Mouse (Mus musculus) midbrain, embryonic 11.5 days (tissue): Measurements from ENCODE around the gene Dok3. TPM values are rescaled to one million over a fixed set of nuclear protein-coding genes. Genes with fewer than 3 reads are reported as not detected.

ENCODE experiments used
- ATAC-seq: fragments of 200-750 bp; cut with Nextera tagmentation; 2 replicates; pipeline ENCODE4 v1.8.0; 2017; ENCODE audit warnings: moderate TSS enrichment, moderate library complexity; ENCODE audit not compliant: low FRiP score
- DNase-seq: peaks from one replicate; pipeline ENCODE4 v3.0.0; 2015; ENCODE audit warnings: low spot score; ENCODE audit errors: missing footprints
- H3K27ac ChIP-seq: fragments of 300-500 bp; sonication (generic); 2 replicates; pipeline ENCODE4 v1.5.1; 2014; ENCODE audit warnings: low read depth, low read length
- H3K27me3 ChIP-seq: fragments of 300-500 bp; sonication (generic); 2 replicates; pipeline ENCODE4 v1.6.1; 2014; ENCODE audit warnings: mild to moderate bottlenecking, low read length, moderate library complexity, mixed read lengths; ENCODE audit not compliant: control insufficient read depth, insufficient read depth
- H3K36me3 ChIP-seq: fragments of 300-500 bp; sonication (generic); 2 replicates; pipeline ENCODE4 v1.6.1; 2014; ENCODE audit warnings: mild to moderate bottlenecking, low read length, moderate library complexity, mixed read lengths; ENCODE audit not compliant: control insufficient read depth, insufficient read depth
- H3K4me1 ChIP-seq: fragments of 300-500 bp; sonication (generic); 2 replicates; pipeline ENCODE4 v1.6.1; 2014; ENCODE audit warnings: low read length; ENCODE audit not compliant: control insufficient read depth, insufficient read depth
- H3K4me2 ChIP-seq: fragments of 300-500 bp; sonication (generic); 2 replicates; pipeline ENCODE4 v1.6.1; 2014; ENCODE audit warnings: mild to moderate bottlenecking, moderate library complexity
- H3K4me3 ChIP-seq: fragments of 300-500 bp; sonication (generic); 2 replicates; pipeline ENCODE4 v1.5.1; 2014; ENCODE audit warnings: low read depth, low read length
- H3K9ac ChIP-seq: fragments of 300-500 bp; sonication (generic); 2 replicates; pipeline ENCODE4 v1.6.1; 2014; ENCODE audit warnings: low read length
- H3K9me3 ChIP-seq: fragments of 300-500 bp; sonication (generic); 2 replicates; pipeline ENCODE4 v1.6.1; 2016; ENCODE audit warnings: low read length; ENCODE audit not compliant: control insufficient read depth
- WGBS: fragments of 180-500 bp; shearing (Covaris S2); extraction: QIAGEN DNeasy Blood & Tissue Kit; methylation state at CpG from one replicate; pipeline ENCODE4 v1.1.7; 2014; 5-methylcytosine and 5-hydroxymethylcytosine counted together
- polyA plus RNA-seq: library from polyadenylated mRNA; unstranded; fragments of >200 nt; fragmentation: Nextera tagmentation; extraction: Ambion mirVana; gene quantifications from 2 replicates; pipeline ENCODE4 v1.2.1, GENCODE M21; 2014

The Dok3 gene
- polyA plus RNA-seq, 1 experiment from 2014 or later, result 1.9 TPM

GRCm38 (mm10) chr13:55513828-55514227 lies 15.3 kb downstream of the Dok3 start:
- H3K27ac ChIP-seq, result no peak overlapping the region
- peak overlapping the region; percentile 86 for H3K4me2 ChIP-seq
- H3K9ac ChIP-seq, result peak overlapping the region; percentile 80; the same call in 1 of the 2 replicates
- H3K4me1 ChIP-seq, result peaks cover 27% of the 10 kb centered on the region
- no peaks in the 10 kb centered on the region for H3K27me3 ChIP-seq
- peak overlapping the region; percentile 78 for H3K4me3 ChIP-seq
- no peaks in the 10 kb centered on the region for H3K9me3 ChIP-seq
- 35% methylated on average over 9 of the region's 9 CpGs for WGBS
- H3K36me3 ChIP-seq, result no peaks in the 10 kb centered on the region
- no peak for ATAC-seq
- no peak for DNase-seq

- ATAC-seq (peak; percentile 83), DNase-seq (peak; percentile 99)
- Histone ChIP-seq H3K4me3 (peak within 1 kb of the TSS; percentile 78), H3K9me3 (no peaks in the 10 kb centered on the region), H3K27ac (peak within 1 kb of the TSS; percentile 38; the same call in 1 of the 2 replicates), H3K4me2 (peak within 1 kb of the TSS; percentile 86), H3K27me3 (no peaks in the 10 kb centered on the region), H3K4me1 (peaks cover 27% of the 10 kb centered on the region), H3K36me3 (0 out of 2 replicates have a peak, but pooled peaks cover 4% of the 10 kb centered on the region), H3K9ac (peak within 1 kb of the TSS; percentile 80)
- WGBS, result under 1% methylated on average over 55 of the region's 55 CpGs
Measured at GRCm38 (mm10) chr13:55513111-55513748, 15.9 kb downstream of the Dok3 start, which contains the start of gene Pdlim7. Pdlim7 (minus strand) TSS chr13:55513676.

GRCm38 (mm10) chr13:55512379-55513031 lies 16.6 kb downstream of the Dok3 start:
- Histone ChIP-seq H3K4me1 (peaks cover 27% of the 10 kb centered on the region), H3K4me3 (peak overlapping the region; percentile 78)

DNA sequence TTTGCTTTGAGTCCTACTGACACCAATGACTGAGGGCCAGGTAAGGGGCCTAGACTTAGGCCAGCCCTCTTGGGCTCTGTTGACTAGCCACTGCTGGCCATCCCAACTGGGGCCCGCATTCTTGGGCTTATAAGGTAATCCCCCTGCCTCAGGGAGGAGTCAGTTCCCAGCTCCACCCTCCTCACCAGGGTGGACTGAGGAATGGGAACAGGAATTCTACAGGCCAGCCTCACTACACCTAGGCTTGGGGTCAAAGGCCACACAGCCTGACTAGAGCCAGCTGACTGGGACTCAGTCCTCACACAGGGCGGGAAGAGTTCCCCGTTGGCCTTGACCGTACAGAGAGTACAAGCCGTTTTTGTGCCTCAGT lies 17.6 kb downstream of the Dok3 start:
- Histone ChIP-seq H3K4me1 (peaks cover 27% of the 10 kb centered on the region), H3K36me3 (peaks cover 9% of the 10 kb centered on the region), H3K4me2 (peak overlapping the region; percentile 86), H3K9me3 (no peaks in the 10 kb centered on the region), H3K27ac (peak overlapping the region; percentile 53; the same call in 1 of the 2 replicates), H3K9ac (peak overlapping the region; percentile 29; the same call in 1 of the 2 replicates), H3K27me3 (no peaks in the 10 kb centered on the region), H3K4me3 (no peak overlapping the region)
- 30% methylated on average over 5 of the region's 5 CpGs for WGBS
- ATAC-seq (no peak), DNase-seq (peak; percentile 87)

More at GRCm38 (mm10) chr13:55512379-55513031, 16.6 kb downstream of the Dok3 start:
- H3K4me2 ChIP-seq, result peak overlapping the region; percentile 86
- peak; percentile 57 for ATAC-seq
- peaks cover 4% of the 10 kb centered on the region; the same call in 1 of the 2 replicates for H3K36me3 ChIP-seq
- WGBS, result 5% methylated on average over 24 of the region's 25 CpGs
- H3K9me3 ChIP-seq, result no peaks in the 10 kb centered on the region
- H3K27ac ChIP-seq, result no peak overlapping the region
- H3K27me3 ChIP-seq, result no peaks in the 10 kb centered on the region
- DNase-seq, result peak; percentile 92
- peak overlapping the region; percentile 80 for H3K9ac ChIP-seq

DNA sequence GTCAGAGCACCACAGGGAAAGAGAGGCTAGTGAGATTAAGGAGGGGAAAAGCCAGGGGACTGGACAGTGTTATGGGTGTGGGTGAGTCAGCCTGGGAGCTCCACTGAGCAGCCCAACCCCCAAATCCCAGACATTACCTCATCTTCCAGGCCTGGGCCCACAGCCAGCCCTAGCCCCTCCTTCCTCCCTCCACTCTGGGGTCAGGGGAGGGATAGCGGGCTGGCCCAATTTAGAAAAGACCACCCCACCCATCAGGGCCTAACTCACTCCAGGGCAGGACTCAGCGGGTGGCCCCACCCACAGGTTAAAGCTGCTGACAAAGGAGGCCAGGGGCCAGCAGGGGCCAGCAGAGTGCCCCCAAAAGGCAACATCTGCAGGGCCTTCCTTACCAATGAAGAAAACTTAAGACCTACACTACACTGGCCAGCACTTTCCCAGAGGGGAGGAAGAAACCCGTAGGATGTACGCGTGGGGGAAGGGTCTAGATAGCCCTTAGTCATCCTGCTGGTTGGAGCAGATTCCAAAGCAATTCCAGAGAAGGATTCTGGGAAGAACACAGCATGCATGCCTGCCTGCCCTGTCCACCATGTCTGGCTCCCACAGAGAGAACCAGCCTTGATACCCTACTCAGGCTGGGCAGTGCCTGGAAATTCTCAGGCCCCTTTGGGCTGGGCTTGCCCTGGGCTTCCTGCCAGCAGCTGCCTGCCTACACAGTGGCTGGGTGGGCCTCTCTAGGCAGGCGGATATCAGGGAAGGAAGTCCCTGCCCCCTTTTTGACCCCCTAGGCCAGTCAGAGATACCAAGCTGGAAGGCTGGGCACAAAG lies 18.2 kb downstream of the Dok3 start:
- no peaks in the 10 kb centered on the region for H3K9me3 ChIP-seq
- peaks cover 27% of the 10 kb centered on the region for H3K4me1 ChIP-seq
- ATAC-seq (peak; percentile 59), DNase-seq (peak; percentile 92)
- 15% methylated on average over 6 of the region's 6 CpGs for WGBS
- peak overlapping the region; percentile 86 for H3K4me2 ChIP-seq
- H3K4me3 ChIP-seq, result no peak overlapping the region
- peaks cover 9% of the 10 kb centered on the region for H3K36me3 ChIP-seq
- no peaks in the 10 kb centered on the region for H3K27me3 ChIP-seq
- H3K27ac ChIP-seq, result peak overlapping the region; percentile 53
- peak overlapping the region; percentile 29 for H3K9ac ChIP-seq

DNA sequence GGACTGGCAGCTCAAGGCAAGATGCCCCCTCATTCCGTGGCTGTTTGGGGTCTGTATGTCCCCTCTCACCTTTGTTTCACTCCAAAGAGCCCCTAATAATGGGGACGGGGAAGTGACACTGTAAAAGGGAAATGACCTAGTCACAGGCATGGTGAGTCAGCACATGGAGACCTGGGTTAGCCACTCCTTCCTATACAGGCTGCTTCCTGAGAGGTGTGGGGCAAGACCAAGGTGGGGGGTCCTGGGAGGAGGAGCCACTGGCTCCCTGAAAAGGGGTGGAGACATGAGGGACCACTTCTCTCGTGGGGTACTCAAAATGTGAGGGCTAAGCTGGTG lies 18.8 kb downstream of the Dok3 start:
- H3K36me3 ChIP-seq, result peaks cover 9% of the 10 kb centered on the region
- no peak overlapping the region for H3K4me3 ChIP-seq
- peak overlapping the region; percentile 53; the same call in 1 of the 2 replicates for H3K27ac ChIP-seq
- WGBS, result 44% methylated on average over 3 of the region's 3 CpGs
- peak overlapping the region; percentile 86 for H3K4me2 ChIP-seq
- H3K9me3 ChIP-seq, result no peaks in the 10 kb centered on the region
- H3K4me1 ChIP-seq, result peaks cover 27% of the 10 kb centered on the region
- no peaks in the 10 kb centered on the region for H3K27me3 ChIP-seq
- DNase-seq (no peak), ATAC-seq (peak; percentile 1; the same call in 1 of the 2 replicates)
- peak overlapping the region; percentile 21; the same call in 1 of the 2 replicates for H3K9ac ChIP-seq

DNA sequence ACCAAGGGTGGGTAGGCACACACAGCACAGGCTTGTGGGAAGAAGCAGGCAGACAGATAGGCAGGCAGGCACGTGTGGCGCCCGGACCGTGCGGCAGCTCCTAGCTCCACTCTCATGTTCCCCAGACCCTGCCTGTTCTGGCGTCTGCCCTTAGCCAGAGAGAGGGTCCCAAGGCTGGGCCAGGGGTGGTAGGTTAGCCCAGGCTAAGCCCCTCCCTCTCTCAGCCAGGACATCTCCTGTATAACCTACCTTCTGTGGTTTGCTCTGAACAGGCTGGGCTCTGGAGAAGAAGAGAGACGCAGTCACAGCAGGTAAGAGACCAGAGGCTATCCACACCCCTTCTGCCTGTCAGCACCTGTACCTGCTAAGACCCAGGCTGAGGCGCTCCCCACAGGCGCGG lies 20.6 kb downstream of the Dok3 start:
- peaks cover 13% of the 10 kb centered on the region for H3K36me3 ChIP-seq
- DNase-seq, result no peak

DNA sequence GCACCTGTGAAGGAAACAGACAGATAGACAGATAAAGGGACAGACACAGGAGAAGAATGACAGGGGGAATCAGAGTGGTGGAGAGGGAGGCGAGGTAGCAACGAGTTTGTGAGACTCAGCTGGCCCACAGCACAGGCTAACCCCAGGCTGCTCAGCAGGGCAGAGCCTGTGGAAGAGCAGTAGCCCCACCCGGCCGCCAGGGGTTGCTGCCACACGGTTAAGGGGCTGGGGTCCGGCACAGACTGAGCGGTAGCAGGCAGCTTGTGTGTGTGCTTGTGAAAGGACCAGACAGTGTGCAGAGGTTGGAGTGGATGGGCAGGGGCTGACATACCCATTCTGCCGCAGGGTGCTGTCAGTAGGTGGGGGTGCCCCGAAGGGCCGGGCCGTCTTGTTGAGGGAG lies 21.2 kb downstream of the Dok3 start:
- no peak overlapping the region for H3K27ac ChIP-seq
- H3K4me2 ChIP-seq, result no peak overlapping the region
- H3K27me3 ChIP-seq, result no peaks in the 10 kb centered on the region
- DNase-seq, result no peak
- peaks cover 16% of the 10 kb centered on the region for H3K36me3 ChIP-seq
- H3K4me3 ChIP-seq, result no peak overlapping the region
- no peak for ATAC-seq
- no peak overlapping the region for H3K9ac ChIP-seq
- H3K9me3 ChIP-seq, result no peaks in the 10 kb centered on the region
- WGBS, result 58% methylated on average over 11 of the region's 11 CpGs
- H3K4me1 ChIP-seq, result peaks cover 25% of the 10 kb centered on the region

More for the DNA sequence above, 20.6 kb downstream of the Dok3 start:
- H3K4me1 ChIP-seq, result peaks cover 25% of the 10 kb centered on the region
- WGBS, result 93% methylated on average over 10 of the region's 10 CpGs
- H3K27ac ChIP-seq, result no peak overlapping the region
- H3K9ac ChIP-seq, result no peak overlapping the region
- no peaks in the 10 kb centered on the region for H3K27me3 ChIP-seq
- no peaks in the 10 kb centered on the region for H3K9me3 ChIP-seq
- H3K4me2 ChIP-seq, result no peak overlapping the region
- no peak for ATAC-seq
- H3K4me3 ChIP-seq, result no peak overlapping the region
